In genomic region chr11:77442186-77443170, GRCm38 (mm10) we compare ENCODE assay signal across 9 mouse cellular contexts. TPM values are rescaled to one million over a fixed set of nuclear protein-coding genes. Genes with fewer than 3 reads are reported as not detected.
A peak's percentile ranks its signal among the peaks of the same experiment; 100 is the strongest.
DNase-seq lines count a peak whose midpoint lies in the region; ATAC-seq and TF ChIP-seq lines count a peak whose summit lies in the region.
"Had no signal": no experiment of that assay in that cellular context is flagged by ENCODE, and none has a peak within 500 bp of the region (broad histone marks: within the 10 kb centered on the region; RNA-seq: fewer than 3 reads in every experiment).

No protein-coding gene starts in this region.

- H3K27me3 ChIP-seq in kidney, postnatal 0 days (ENCODE audit: insufficient read depth, low read length): no peaks in the 10 kb centered on the region
- no peaks in the 10 kb centered on the region for H3K27me3 ChIP-seq in splenic B cell, adult 2 months (ENCODE audit: control insufficient read depth, insufficient read depth, low read length, poor library complexity, severe bottlenecking)
- no peaks in the 10 kb centered on the region for H3K27me3 ChIP-seq in cerebellum, adult 2 months (ENCODE audit: control insufficient read depth, insufficient read depth, low read length)

- no peak for TF ChIP-seq POLR2A in lung, adult 2 months (IDR thresholded peaks at IDR 0.05; ENCODE audit: borderline replicate concordance, extremely low read depth, low read depth, low read length)
- no peak for TF ChIP-seq POLR2A in cerebellum, adult 2 months (IDR thresholded peaks at IDR 0.05; ENCODE audit: borderline replicate concordance, insufficient read depth, low read length)

- WGBS in lung, adult 2 months: 12% methylated on average over 7 of the region's 7 CpGs
- WGBS in kidney, postnatal 0 days: 50% methylated on average over 7 of the region's 7 CpGs
- WGBS in cerebellum, adult 2 months: 53% methylated on average over 7 of the region's 7 CpGs

- peak; percentile 70 to 85 for DNase-seq in lung, adult 18-20 months
- DNase-seq in lung, adult 2 months: no peak
- DNase-seq in gastrocnemius, postnatal 25 days: peak; percentile 81
- DNase-seq in kidney, postnatal 0 days (ENCODE audit: low spot score): peak; percentile 68
- DNase-seq in splenic B cell, adult 2 months (ENCODE audit: low read depth, low spot score): peak; percentile 31
- DNase-seq in cerebellum, adult 2 months: no peak
- no peak for DNase-seq in yolk sac, embryonic 10.5 days (ENCODE audit: low spot score)

- H3K4me1 ChIP-seq in lung, adult 2 months (ENCODE audit: control insufficient read depth, insufficient read depth, low read length): peaks cover 63% of the 10 kb centered on the region
- H3K4me1 ChIP-seq in kidney, postnatal 0 days (replicated peaks; ENCODE audit: insufficient read depth, low read length): no peaks in the 10 kb centered on the region
- H3K4me1 ChIP-seq in cerebellum, adult 2 months (ENCODE audit: control insufficient read depth, insufficient read depth, low read length): peaks cover 3% of the 10 kb centered on the region

- TF ChIP-seq CTCF in lung, adult 2 months (IDR thresholded peaks at IDR 0.05; ENCODE audit: insufficient read depth, low read length): no peak
- TF ChIP-seq CTCF in kidney, postnatal 0 days (IDR thresholded peaks at IDR 0.05; ENCODE audit: low read depth): no peak
- no peak for TF ChIP-seq CTCF in cerebellum, adult 2 months (IDR thresholded peaks at IDR 0.05; ENCODE audit: borderline replicate concordance, insufficient read depth, low read depth, low read length)

- H3K27ac ChIP-seq in kidney, postnatal 0 days: peak overlapping the region; percentile 63
- no peak overlapping the region for H3K27ac ChIP-seq in cerebellum, adult 2 months (ENCODE audit: insufficient read depth, low read length)

- no peak overlapping the region for H3K4me3 ChIP-seq in lung, adult 2 months (replicated peaks; ENCODE audit: extremely low read depth, low read depth, low read length)
- H3K4me3 ChIP-seq in kidney, postnatal 0 days (replicated peaks; ENCODE audit: low read depth, low read length): no peak overlapping the region
- no peak overlapping the region for H3K4me3 ChIP-seq in cerebellum, adult 2 months (replicated peaks; ENCODE audit: insufficient read depth, low read depth, low read length)

- no peaks in the 10 kb centered on the region for H3K36me3 ChIP-seq in kidney, postnatal 0 days (ENCODE audit: insufficient read depth, low read length)
- H3K36me3 ChIP-seq in splenic B cell, adult 2 months (ENCODE audit: control insufficient read depth, insufficient read depth, low read length, poor library complexity, severe bottlenecking): peaks cover 18% of the 10 kb centered on the region

- no peak overlapping the region; the same call in 1 of the 2 replicates for H3K4me2 ChIP-seq in kidney, postnatal 0 days (ENCODE audit: low read length)

- H3K9ac ChIP-seq in kidney, postnatal 0 days (ENCODE audit: low read depth, low read length): no peak overlapping the region

- no peaks in the 10 kb centered on the region for H3K9me3 ChIP-seq in kidney, postnatal 0 days (replicated peaks; ENCODE audit: low read length)

- ATAC-seq in kidney, postnatal 0 days (replicated peaks; ENCODE audit: low FRiP score, low read depth): no peak
- ATAC-seq in cerebellum, adult (ENCODE audit: insufficient number of reproducible peaks, low FRiP score, low TSS enrichment): no peak

RNA-seq across cellular contexts. Expression of gene Coro6, which starts 19.7 kb away (rescaled TPM):
- polyA plus RNA-seq in lung, adult 2 months (2012; rRNA removed): 23.6 and 34.3 TPM in 2 replicates
- total RNA-seq in gastrocnemius, postnatal 25 days (2021): 100 to 1,000 TPM; 146 to 148 TPM
- polyA plus RNA-seq in kidney, postnatal 0 days (2015; fragmentation: Nextera tagmentation; extraction: Ambion mirVana): 0.09 and 0.42 TPM in 2 replicates
- polyA plus RNA-seq in cerebellum, adult 2 months (2012; rRNA removed): 134 and 148 TPM in 2 replicates

RNA-seq across cellular contexts. Expression of gene Ankrd13b, which starts 47.0 kb away (rescaled TPM):
- 21.8 and 22.4 TPM in 2 replicates for polyA plus RNA-seq in lung, adult 2 months (2012; rRNA removed)
- total RNA-seq in gastrocnemius, postnatal 25 days (2021): 1 to 10 TPM; 7.4 to 7.8 TPM
- polyA plus RNA-seq in kidney, postnatal 0 days (2015; fragmentation: Nextera tagmentation; extraction: Ambion mirVana): 5.8 and 6.4 TPM in 2 replicates
- polyA plus RNA-seq in cerebellum, adult 2 months (2012; rRNA removed): 106 and 114 TPM in 2 replicates
- total RNA-seq: neutrophil, adult 5-6 weeks had no signal

RNA-seq across cellular contexts. Expression of gene Git1, which starts 50.9 kb away (rescaled TPM):
- polyA plus RNA-seq in lung, adult 2 months (2012; rRNA removed): 112 TPM in 2 replicates
- 10 to 100 TPM; 24.1 to 24.6 TPM for total RNA-seq in gastrocnemius, postnatal 25 days (2021)
- 10.9 and 11.3 TPM in 2 replicates for polyA plus RNA-seq in kidney, postnatal 0 days (2015; fragmentation: Nextera tagmentation; extraction: Ambion mirVana)
- polyA plus RNA-seq in cerebellum, adult 2 months (2012; rRNA removed): 106 and 110 TPM in 2 replicates

Comparison
In these comparisons a context has a peak if more than half of its experiments do, and no peak if none do; other contexts are left out.
1. DNase-seq: peak in lung, adult 18-20 months (2 of 2), gastrocnemius, postnatal 25 days (single experiment), kidney, postnatal 0 days (single experiment) and splenic B cell, adult 2 months (single experiment); none in lung, adult 2 months (single experiment), cerebellum, adult 2 months (0 of 2) and yolk sac, embryonic 10.5 days (single experiment).
2. RNA of gene Coro6, which starts 19.7 kb away (polyA plus RNA-seq): 134 to 148 TPM in cerebellum, adult 2 months and 23.6 to 34.3 TPM in lung, adult 2 months; 0.09 to 0.42 TPM in kidney, postnatal 0 days; every median in the first group is over 10 times any median in the second.